Mouse (Mus musculus): ENCODE data around the gene Trim63.

- TF ChIP-seq CTCF (IDR thresholded peaks at IDR 0.05; ENCODE audit: control insufficient read depth, insufficient read depth, insufficient read length) (no peak), MYOD1 (IDR thresholded peaks at IDR 0.05; ENCODE audit: control insufficient read depth, insufficient read length, low read depth) (no peak), USF1 (IDR thresholded peaks at IDR 0.05; ENCODE audit: low read depth) (no peak), CEBPB (IDR thresholded peaks at IDR 0.05; ENCODE audit: low read depth) (no peak), MYOG (IDR thresholded peaks at IDR 0.05; ENCODE audit: control insufficient read depth, extremely low read depth, insufficient read length) (no peak), MAX (IDR thresholded peaks at IDR 0.05) (no peak)
Observed at GRCm38 (mm10) chr4:134326859-134327530, 12.1 kb downstream of the Trim63 start.
